Mouse (Mus musculus): ENCODE measurements around the gene Ephb1. TPM values are rescaled to one million over a fixed set of nuclear protein-coding genes. Genes with fewer than 3 reads are reported as not detected.

Gene Ephb1
- polyA plus RNA-seq, 1 experiment from 2014 or later: 6.6 TPM

- Histone ChIP-seq H3K9ac (no peak overlapping the region), H3K4me1 (replicated peaks) (no peaks in the 10 kb centered on the region), H3K4me3 (replicated peaks) (no peak overlapping the region), H3K4me2 (replicated peaks) (no peak overlapping the region), H3K36me3 (no peaks in the 10 kb centered on the region), H3K27ac (no peak overlapping the region), H3K9me3 (no peaks in the 10 kb centered on the region), H3K27me3 (replicated peaks) (no peaks in the 10 kb centered on the region)
- no peak for ATAC-seq
- 42% methylated on average over 7 of the region's 7 CpGs for WGBS
Measured at GRCm38 (mm10) chr9:102096825-102097224, 257.7 kb downstream of the Ephb1 start.

DNA sequence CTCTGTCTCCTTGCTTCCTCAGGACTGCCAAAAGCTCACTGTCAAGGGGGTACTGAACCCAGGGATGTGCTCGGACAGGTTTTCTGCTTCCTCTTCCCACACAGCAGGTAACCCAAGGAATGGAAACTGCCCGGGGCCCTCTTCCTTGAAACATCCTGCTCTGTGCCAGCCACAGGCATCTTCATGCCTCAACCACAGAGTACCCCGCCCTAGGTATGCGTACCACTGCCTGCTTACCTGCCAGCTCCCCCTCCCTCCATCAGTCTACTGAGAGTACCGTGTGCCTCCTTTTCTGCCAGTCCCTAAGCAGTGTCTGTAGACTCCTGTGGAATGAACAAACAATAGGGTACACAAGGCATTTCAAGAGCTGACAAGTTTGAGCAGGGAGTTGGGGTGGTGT, 265.9 kb downstream of the Ephb1 start:
- Histone ChIP-seq H3K9me3 (no peaks in the 10 kb centered on the region), H3K27me3 (replicated peaks) (no peaks in the 10 kb centered on the region), H3K36me3 (no peaks in the 10 kb centered on the region), H3K4me2 (replicated peaks) (no peak overlapping the region), H3K9ac (no peak overlapping the region), H3K4me1 (replicated peaks) (no peaks in the 10 kb centered on the region), H3K4me3 (replicated peaks) (no peak overlapping the region), H3K27ac (no peak overlapping the region)
- no peak for ATAC-seq
- 77% methylated on average over 5 of the region's 5 CpGs for WGBS

GRCm38 (mm10) chr9:102086053-102086706, 268.3 kb downstream of the Ephb1 start:
- ATAC-seq: no peak
- no peaks in the 10 kb centered on the region for H3K36me3 ChIP-seq
- H3K27me3 ChIP-seq (replicated peaks): no peaks in the 10 kb centered on the region
- H3K9me3 ChIP-seq: no peaks in the 10 kb centered on the region
- H3K27ac ChIP-seq: no peak overlapping the region
- H3K4me1 ChIP-seq (replicated peaks): no peaks in the 10 kb centered on the region
- WGBS: 69% methylated on average over 24 of the region's 24 CpGs
- H3K4me3 ChIP-seq (replicated peaks): no peak overlapping the region
- no peak overlapping the region for H3K9ac ChIP-seq
- no peak overlapping the region for H3K4me2 ChIP-seq (replicated peaks)

DNA sequence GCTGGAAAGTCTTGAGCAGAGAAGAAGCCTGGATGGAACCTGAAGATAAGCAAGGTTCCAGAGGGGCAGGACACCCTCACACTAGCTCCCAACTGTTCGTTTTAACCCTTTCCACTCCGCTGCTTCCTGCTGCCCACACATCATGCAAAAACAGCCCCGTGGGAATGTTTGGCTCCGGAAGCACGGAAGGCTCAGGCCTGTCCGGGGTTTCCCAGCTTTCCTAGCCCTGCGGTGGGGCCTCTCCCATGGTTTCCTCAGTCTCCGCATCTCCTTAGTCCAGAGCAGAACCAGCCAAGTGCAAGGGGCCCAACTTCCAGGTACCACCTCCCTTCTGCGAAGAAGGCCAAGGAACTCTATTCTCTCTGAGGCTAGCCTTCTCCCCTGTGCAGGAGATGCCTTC, 269.0 kb downstream of the Ephb1 start:
- Histone ChIP-seq H3K27me3 (replicated peaks) (no peaks in the 10 kb centered on the region), H3K36me3 (no peaks in the 10 kb centered on the region), H3K4me2 (replicated peaks) (no peak overlapping the region), H3K4me1 (replicated peaks) (no peaks in the 10 kb centered on the region), H3K9ac (no peak overlapping the region), H3K27ac (no peak overlapping the region), H3K9me3 (no peaks in the 10 kb centered on the region), H3K4me3 (replicated peaks) (no peak overlapping the region)
- WGBS: 87% methylated on average over 9 of the region's 9 CpGs
- no peak for ATAC-seq

DNA sequence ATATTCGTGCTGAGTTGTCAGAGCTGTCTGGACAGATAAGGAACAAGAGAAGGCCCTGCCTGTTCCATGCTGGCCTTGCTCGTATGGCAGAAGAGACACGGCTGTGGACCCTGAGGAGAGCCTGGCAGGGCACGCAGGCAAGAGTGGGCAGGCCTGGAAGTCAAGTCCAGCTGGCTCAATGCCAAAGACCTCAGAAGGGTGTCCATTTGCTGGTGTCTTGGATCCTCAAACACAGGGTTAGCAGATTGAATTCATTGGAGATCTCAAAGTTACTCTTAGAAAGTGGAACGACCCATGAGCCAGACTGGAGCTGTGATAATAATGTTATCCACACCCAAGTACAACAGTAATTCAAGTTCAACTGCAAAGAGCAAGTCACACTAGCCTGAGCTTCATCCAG, 273.6 kb downstream of the Ephb1 start:
- Histone ChIP-seq H3K4me1 (replicated peaks) (no peaks in the 10 kb centered on the region), H3K4me2 (replicated peaks) (no peak overlapping the region), H3K9ac (no peak overlapping the region), H3K27me3 (replicated peaks) (no peaks in the 10 kb centered on the region), H3K4me3 (replicated peaks) (no peak overlapping the region), H3K27ac (no peak overlapping the region), H3K9me3 (no peaks in the 10 kb centered on the region), H3K36me3 (no peaks in the 10 kb centered on the region)
- no peak for ATAC-seq
- WGBS: 82% methylated on average over 5 of the region's 5 CpGs

GRCm38 (mm10) chr9:102079151-102079550, 275.3 kb downstream of the Ephb1 start:
- Histone ChIP-seq H3K27me3 (replicated peaks) (no peaks in the 10 kb centered on the region), H3K9ac (no peak overlapping the region)

GRCm38 (mm10) chr9:102078238-102078637, 276.3 kb downstream of the Ephb1 start:
- H3K9ac ChIP-seq: no peak overlapping the region
- H3K27me3 ChIP-seq (replicated peaks): no peaks in the 10 kb centered on the region
- H3K4me1 ChIP-seq (replicated peaks): no peaks in the 10 kb centered on the region
- H3K9me3 ChIP-seq: no peaks in the 10 kb centered on the region
- no peak overlapping the region for H3K27ac ChIP-seq
- 90% methylated on average over 6 of the region's 6 CpGs for WGBS
- no peak overlapping the region for H3K4me3 ChIP-seq (replicated peaks)
- H3K4me2 ChIP-seq (replicated peaks): no peak overlapping the region
- no peaks in the 10 kb centered on the region for H3K36me3 ChIP-seq
- ATAC-seq: no peak

More at GRCm38 (mm10) chr9:102079151-102079550, 275.3 kb downstream of the Ephb1 start:
- H3K27ac ChIP-seq: no peak overlapping the region
- no peaks in the 10 kb centered on the region for H3K9me3 ChIP-seq
- no peaks in the 10 kb centered on the region for H3K36me3 ChIP-seq
- 93% methylated on average over 2 of the region's 2 CpGs for WGBS
- no peak for ATAC-seq
- no peak overlapping the region for H3K4me3 ChIP-seq (replicated peaks)
- H3K4me2 ChIP-seq (replicated peaks): no peak overlapping the region
- no peaks in the 10 kb centered on the region for H3K4me1 ChIP-seq (replicated peaks)

DNA sequence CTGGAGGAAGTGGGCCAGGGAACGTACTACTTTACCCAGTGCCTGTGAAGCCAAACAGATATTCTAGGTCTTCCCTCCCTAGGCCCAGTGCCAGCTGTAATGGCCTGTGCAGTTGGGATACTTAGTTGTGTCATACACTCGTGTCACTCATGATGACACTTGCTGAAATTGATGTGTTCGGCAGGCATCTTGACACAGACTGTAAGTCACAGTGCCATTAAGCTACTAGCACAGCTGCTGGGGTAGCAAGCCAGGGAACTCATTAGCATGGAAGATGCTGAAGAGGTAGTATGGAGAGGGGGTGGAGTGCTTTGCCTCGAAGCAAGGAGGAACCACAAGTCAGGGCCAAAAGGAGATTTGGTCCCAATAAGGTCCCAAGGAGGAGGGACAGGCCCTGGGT, 279.0 kb downstream of the Ephb1 start:
- Histone ChIP-seq H3K4me3 (replicated peaks) (no peak overlapping the region), H3K4me2 (replicated peaks) (no peak overlapping the region), H3K9me3 (no peaks in the 10 kb centered on the region), H3K9ac (no peak overlapping the region), H3K27me3 (replicated peaks) (no peaks in the 10 kb centered on the region), H3K4me1 (replicated peaks) (no peaks in the 10 kb centered on the region), H3K36me3 (no peaks in the 10 kb centered on the region), H3K27ac (no peak overlapping the region)
- 61% methylated on average over 4 of the region's 4 CpGs for WGBS
- ATAC-seq: no peak

- no peaks in the 10 kb centered on the region for H3K27me3 ChIP-seq (replicated peaks)
- no peaks in the 10 kb centered on the region for H3K9me3 ChIP-seq
- H3K4me3 ChIP-seq (replicated peaks): no peak overlapping the region
- H3K9ac ChIP-seq: no peak overlapping the region
- no peaks in the 10 kb centered on the region for H3K36me3 ChIP-seq
- H3K27ac ChIP-seq: no peak overlapping the region
- H3K4me1 ChIP-seq (replicated peaks): no peaks in the 10 kb centered on the region
- 82% methylated on average over 5 of the region's 5 CpGs for WGBS
- no peak overlapping the region for H3K4me2 ChIP-seq (replicated peaks)
- ATAC-seq: no peak
Measured at GRCm38 (mm10) chr9:102073404-102073803, 281.1 kb downstream of the Ephb1 start.

DNA sequence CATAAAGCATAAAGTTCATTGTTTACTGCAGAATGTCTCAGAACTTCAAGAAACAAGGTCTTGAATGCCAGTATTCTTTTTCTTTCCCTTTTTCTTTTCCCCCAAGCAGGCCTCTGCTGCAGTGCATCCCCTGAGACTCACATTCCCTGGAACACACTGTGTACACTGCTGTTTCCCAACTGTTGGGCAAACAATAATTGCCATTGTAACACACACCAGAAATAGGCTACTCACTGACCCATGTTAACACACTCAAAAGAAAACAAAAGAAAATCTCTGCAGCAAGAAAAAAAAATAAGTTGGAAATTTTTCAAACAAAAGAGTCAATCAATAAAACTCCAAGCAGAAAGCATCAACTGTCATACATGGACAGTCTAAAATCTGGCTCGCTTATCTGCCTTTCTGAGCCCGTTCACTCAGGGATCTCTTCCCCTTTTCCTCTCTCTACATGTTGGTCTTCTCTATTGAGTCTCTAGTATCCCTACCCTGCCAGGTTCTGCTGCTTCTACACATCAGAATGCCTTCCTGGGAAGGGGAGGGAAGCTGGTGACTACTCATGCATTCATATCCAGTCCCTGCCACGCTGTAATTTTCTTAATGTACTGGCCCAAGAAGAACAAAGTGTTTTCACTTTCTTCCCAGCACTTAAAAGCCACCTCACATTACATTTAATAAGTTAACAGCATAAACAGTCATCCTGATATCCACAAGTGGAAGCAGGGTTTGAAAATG, 285.2 kb downstream of the Ephb1 start:
- Histone ChIP-seq H3K4me3 (replicated peaks) (no peak overlapping the region), H3K9ac (no peak overlapping the region), H3K27me3 (replicated peaks) (no peaks in the 10 kb centered on the region), H3K4me1 (replicated peaks) (no peaks in the 10 kb centered on the region), H3K36me3 (no peaks in the 10 kb centered on the region), H3K27ac (no peak overlapping the region), H3K9me3 (no peaks in the 10 kb centered on the region), H3K4me2 (replicated peaks) (no peak overlapping the region)
- WGBS: 69% methylated on average over 3 of the region's 3 CpGs
- ATAC-seq: no peak

GRCm38 (mm10) chr9:102066601-102067000, 287.9 kb downstream of the Ephb1 start:
- H3K27me3 ChIP-seq (replicated peaks): no peaks in the 10 kb centered on the region
- H3K4me3 ChIP-seq (replicated peaks): no peak overlapping the region
- H3K4me2 ChIP-seq (replicated peaks): no peak overlapping the region
- no peaks in the 10 kb centered on the region for H3K9me3 ChIP-seq
- no peak for ATAC-seq
- H3K36me3 ChIP-seq: no peaks in the 10 kb centered on the region
- H3K9ac ChIP-seq: no peak overlapping the region
- no peak overlapping the region for H3K27ac ChIP-seq
- 73% methylated on average over 10 of the region's 10 CpGs for WGBS
- H3K4me1 ChIP-seq (replicated peaks): no peaks in the 10 kb centered on the region

DNA sequence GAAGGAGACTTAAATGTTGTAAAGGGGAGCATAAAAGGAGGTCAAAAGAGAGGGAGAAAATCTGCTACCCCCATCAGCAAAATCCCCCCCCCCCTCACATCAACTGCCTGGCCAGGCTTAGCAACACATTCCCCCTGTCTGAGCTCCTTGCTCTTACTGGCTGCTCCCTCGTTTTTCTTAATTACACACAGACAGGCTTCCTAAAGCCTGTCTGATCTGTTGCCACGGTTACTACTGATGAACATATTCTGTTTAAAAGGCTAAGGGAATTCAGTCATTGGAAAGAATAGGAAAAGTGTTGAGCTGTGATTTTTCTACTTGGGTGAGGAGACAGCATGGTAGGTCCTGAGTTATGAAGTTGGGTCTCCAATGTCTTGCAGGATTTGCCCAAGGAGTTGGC, 308.6 kb downstream of the Ephb1 start:
- no peak overlapping the region for H3K4me3 ChIP-seq (replicated peaks)
- no peak overlapping the region for H3K27ac ChIP-seq
- H3K27me3 ChIP-seq (replicated peaks): no peaks in the 10 kb centered on the region

More for the DNA sequence above, 308.6 kb downstream of the Ephb1 start:
- ATAC-seq: no peak
- 33% methylated on average over 2 of the region's 2 CpGs for WGBS
- Histone ChIP-seq H3K4me2 (replicated peaks) (no peak overlapping the region), H3K36me3 (no peaks in the 10 kb centered on the region), H3K9ac (no peak overlapping the region), H3K9me3 (no peaks in the 10 kb centered on the region), H3K4me1 (replicated peaks) (no peaks in the 10 kb centered on the region)
